Mouse (Mus musculus) erythroblast, embryonic 14.5 days (primary cell): Measurements from ENCODE around the gene Vmn1r184.
"Not testable (repeated sequence)": the region's sequence is repeated elsewhere in the genome, so short reads cannot be mapped to it uniquely, and the experiment has no call there.

Experiments used
- GATA1 ChIP-seq: IDR thresholded peaks from 2 replicates; pipeline ENCODE4 v1.6.1; 2012; ENCODE audit warnings: low read length, inconsistent platforms, mixed read lengths
- TAL1 ChIP-seq: IDR thresholded peaks from 3 replicates; pipeline ENCODE4 v1.6.1; 2012; ENCODE audit warnings: low read length, inconsistent platforms, mixed read lengths

- TF ChIP-seq TAL1, GATA1: not testable (repeated sequence)
Observed at GRCm38 (mm10) chr7:26303429-26304166, 43.5 kb downstream of the Vmn1r184 start.
